Mouse (Mus musculus): ENCODE results near the gene Prim1. TPM values are rescaled to one million over a fixed set of nuclear protein-coding genes. Genes with fewer than 3 reads are reported as not detected.

The Prim1 gene
- polyA plus RNA-seq (2012; fragmentation: generic; extraction: Trizol) = 27.8 TPM
- long read RNA-seq, experiment 1, transcript Prim1-201 (13 exons, 1,583 nt) = major isoform, 28 of 39 reads
- long read RNA-seq, experiment 1, partial matches to known transcripts = 5 of 39 reads
- long read RNA-seq, experiment 1, other reads (novel, unspliced or antisense) = 3 of 39 reads
- long read RNA-seq, experiment 2, transcript Prim1-201 (13 exons, 1,583 nt) = major isoform, 125 of 140 reads
- long read RNA-seq, experiment 2, partial matches to known transcripts = 2 of 140 reads
- long read RNA-seq, experiment 2, other reads (novel, unspliced or antisense) = 11 of 140 reads

DNA sequence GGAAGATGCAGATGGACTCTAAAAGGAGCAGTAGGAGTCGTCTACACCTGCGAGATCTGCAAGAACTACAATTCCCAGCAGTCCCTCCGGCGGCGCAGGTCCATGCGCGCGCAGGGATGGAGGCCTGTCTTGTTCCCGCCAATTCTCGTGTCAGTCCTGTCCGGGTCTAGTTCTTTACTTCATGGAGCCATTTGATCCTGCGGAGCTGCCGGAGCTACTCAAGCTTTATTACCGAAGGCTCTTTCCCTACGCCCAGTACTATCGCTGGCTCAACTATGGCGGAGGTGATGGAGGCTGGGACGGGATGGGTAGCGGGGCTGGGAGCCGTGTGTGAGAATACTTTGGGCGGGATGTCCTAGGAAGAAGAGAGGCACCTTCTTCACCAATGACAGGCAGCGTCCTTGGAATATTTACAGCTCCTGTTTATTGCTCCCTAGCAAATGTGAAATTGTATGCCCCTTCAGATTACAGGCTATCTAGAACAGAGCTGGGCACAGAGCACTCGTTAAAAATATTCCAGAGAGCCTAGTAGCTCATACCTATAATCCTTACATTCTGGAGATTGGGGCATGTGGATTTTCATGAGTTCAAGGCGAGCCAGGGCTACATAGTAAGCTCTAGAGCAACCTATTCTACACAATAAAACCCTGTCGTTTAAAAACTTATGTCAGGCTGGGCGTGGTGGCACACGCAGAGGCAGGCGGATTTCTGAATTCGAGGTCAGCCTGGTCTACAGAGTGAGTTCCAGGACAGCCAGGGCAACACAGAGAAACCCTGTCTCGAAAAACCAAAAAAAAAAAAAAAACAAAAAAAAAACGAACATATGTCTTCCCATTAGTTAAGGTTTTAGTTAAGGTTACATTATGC is at the start of gene Prim1:
Gene Prim1 (plus strand): TSS at position 101 of the 867 bp plus-strand sequence.
- H3K79me2 ChIP-seq (ENCODE audit: control insufficient read depth, insufficient read depth) = peaks cover 21% of the 10 kb centered on the region

DNA sequence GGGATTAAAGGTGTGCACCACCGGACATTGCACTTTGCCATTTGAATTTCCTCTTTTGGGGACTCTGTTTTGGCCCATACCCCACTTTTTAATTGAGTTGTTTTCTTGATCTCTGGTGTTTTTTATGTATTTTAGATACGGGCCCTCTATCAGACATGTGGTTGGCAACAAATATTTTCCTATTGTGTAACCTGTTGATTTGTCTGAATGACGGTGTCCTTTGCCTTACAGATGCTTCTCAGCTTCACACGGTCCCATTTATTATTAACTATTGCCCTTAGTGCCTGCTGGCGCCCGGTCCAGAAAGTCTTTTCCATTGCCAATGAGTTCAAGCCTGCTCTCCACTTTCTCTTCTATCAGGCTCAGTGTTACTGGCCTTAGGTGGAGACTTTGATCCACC is 48.5 kb upstream of the Prim1 start:
- no peaks in the 10 kb centered on the region for H3K27me3 ChIP-seq (ENCODE audit: control insufficient read depth, insufficient read depth, insufficient read length)
- no peaks in the 10 kb centered on the region for H3K36me3 ChIP-seq (ENCODE audit: control insufficient read depth, insufficient read depth)

More for the DNA sequence above, at the start of gene Prim1:
- peak within 1 kb of the TSS; percentile 51 for H3K4me3 ChIP-seq (ENCODE audit: insufficient read depth, poor library complexity, severe bottlenecking)
- no peaks in the 10 kb centered on the region for H3K27me3 ChIP-seq (ENCODE audit: control insufficient read depth, insufficient read depth, insufficient read length)
- H3ac ChIP-seq (ENCODE audit: control insufficient read depth, insufficient read length, low read depth) = peak within 1 kb of the TSS; percentile 84
- TF ChIP-seq FOSL1 (IDR thresholded peaks at IDR 0.05; ENCODE audit: insufficient read depth, low read length, poor library complexity, severe bottlenecking) (no peak), CEBPB (IDR thresholded peaks at IDR 0.05; ENCODE audit: low read depth) (no peak), MYOD1 (IDR thresholded peaks at IDR 0.05; ENCODE audit: control insufficient read depth, insufficient read length, low read depth) (no peak), MAX (IDR thresholded peaks at IDR 0.05) (peak; percentile 78)
- H3K36me3 ChIP-seq (ENCODE audit: control insufficient read depth, insufficient read depth) = peaks cover 23% of the 10 kb centered on the region
- H3K79me3 ChIP-seq (ENCODE audit: low read depth) = peaks cover 9% of the 10 kb centered on the region

GRCm38 (mm10) chr10:127969820-127970219 is 45.1 kb upstream of the Prim1 start:
- H3K4me3 ChIP-seq (ENCODE audit: insufficient read depth, poor library complexity, severe bottlenecking) = no peak overlapping the region
- no peaks in the 10 kb centered on the region for H3K36me3 ChIP-seq (ENCODE audit: control insufficient read depth, insufficient read depth)
- H3ac ChIP-seq (ENCODE audit: control insufficient read depth, insufficient read length, low read depth) = no peak overlapping the region
- H3K79me3 ChIP-seq (ENCODE audit: low read depth) = no peaks in the 10 kb centered on the region
- no peaks in the 10 kb centered on the region for H3K27me3 ChIP-seq (ENCODE audit: control insufficient read depth, insufficient read depth, insufficient read length)
- H3K79me2 ChIP-seq (ENCODE audit: control insufficient read depth, insufficient read depth) = no peaks in the 10 kb centered on the region
- TF ChIP-seq CTCF (IDR thresholded peaks at IDR 0.05; ENCODE audit: control insufficient read depth, insufficient read depth, insufficient read length) (no peak), CEBPB (IDR thresholded peaks at IDR 0.05; ENCODE audit: low read depth) (no peak), USF1 (IDR thresholded peaks at IDR 0.05; ENCODE audit: low read depth) (no peak), FOSL1 (IDR thresholded peaks at IDR 0.05; ENCODE audit: insufficient read depth, low read length, poor library complexity, severe bottlenecking) (no peak), MYOD1 (IDR thresholded peaks at IDR 0.05; ENCODE audit: control insufficient read depth, insufficient read length, low read depth) (no peak), MAX (IDR thresholded peaks at IDR 0.05) (no peak), MYOG (IDR thresholded peaks at IDR 0.05; ENCODE audit: control insufficient read depth, extremely low read depth, insufficient read length) (no peak)

More for the DNA sequence above, 48.5 kb upstream of the Prim1 start:
- H3K4me3 ChIP-seq (ENCODE audit: insufficient read depth, poor library complexity, severe bottlenecking) = no peak overlapping the region
- TF ChIP-seq CEBPB (IDR thresholded peaks at IDR 0.05; ENCODE audit: low read depth) = no peak
- no peak for TF ChIP-seq USF1 (IDR thresholded peaks at IDR 0.05; ENCODE audit: low read depth)
- TF ChIP-seq CTCF (IDR thresholded peaks at IDR 0.05; ENCODE audit: control insufficient read depth, insufficient read depth, insufficient read length) = no peak
- no peak for TF ChIP-seq MAX (IDR thresholded peaks at IDR 0.05)
- no peak for TF ChIP-seq FOSL1 (IDR thresholded peaks at IDR 0.05; ENCODE audit: insufficient read depth, low read length, poor library complexity, severe bottlenecking)
- TF ChIP-seq MYOG (IDR thresholded peaks at IDR 0.05; ENCODE audit: control insufficient read depth, extremely low read depth, insufficient read length) = no peak
- no peak for TF ChIP-seq MYOD1 (IDR thresholded peaks at IDR 0.05; ENCODE audit: control insufficient read depth, insufficient read length, low read depth)
- no peak overlapping the region for H3ac ChIP-seq (ENCODE audit: control insufficient read depth, insufficient read length, low read depth)
- no peaks in the 10 kb centered on the region for H3K79me3 ChIP-seq (ENCODE audit: low read depth)
- no peaks in the 10 kb centered on the region for H3K79me2 ChIP-seq (ENCODE audit: control insufficient read depth, insufficient read depth)

DNA sequence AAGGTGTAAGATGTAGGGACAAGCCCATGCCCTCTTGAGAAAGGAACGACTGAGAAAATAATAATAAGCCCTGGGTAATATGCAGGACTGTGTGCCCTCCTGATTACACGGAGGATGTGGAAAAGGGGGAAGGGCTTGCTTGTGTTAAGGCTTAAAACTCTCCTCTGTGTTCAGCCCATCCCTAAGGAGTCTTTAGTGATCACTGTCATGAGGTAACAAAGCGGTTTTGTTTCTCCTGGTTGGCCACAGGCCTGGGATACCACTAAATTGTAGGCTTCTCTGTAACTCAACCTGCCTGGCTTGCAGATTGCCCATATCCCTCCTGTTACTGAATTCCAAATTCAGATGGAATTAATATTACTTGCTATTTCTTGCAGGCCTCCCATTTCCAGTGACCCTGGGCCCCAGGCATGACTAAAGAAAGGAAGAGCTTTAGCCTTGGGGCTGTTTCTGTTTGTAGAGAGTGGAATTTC is 44.6 kb upstream of the Prim1 start:
- H3K27me3 ChIP-seq (ENCODE audit: control insufficient read depth, insufficient read depth, insufficient read length) = no peaks in the 10 kb centered on the region
- no peaks in the 10 kb centered on the region for H3K79me2 ChIP-seq (ENCODE audit: control insufficient read depth, insufficient read depth)
- H3K79me3 ChIP-seq (ENCODE audit: low read depth) = no peaks in the 10 kb centered on the region
- H3ac ChIP-seq (ENCODE audit: control insufficient read depth, insufficient read length, low read depth) = no peak overlapping the region
- TF ChIP-seq USF1 (IDR thresholded peaks at IDR 0.05; ENCODE audit: low read depth) = no peak
- TF ChIP-seq FOSL1 (IDR thresholded peaks at IDR 0.05; ENCODE audit: insufficient read depth, low read length, poor library complexity, severe bottlenecking) = no peak
- TF ChIP-seq MYOD1 (IDR thresholded peaks at IDR 0.05; ENCODE audit: control insufficient read depth, insufficient read length, low read depth) = no peak
- no peak for TF ChIP-seq CTCF (IDR thresholded peaks at IDR 0.05; ENCODE audit: control insufficient read depth, insufficient read depth, insufficient read length)
- TF ChIP-seq CEBPB (IDR thresholded peaks at IDR 0.05; ENCODE audit: low read depth) = no peak
- no peak for TF ChIP-seq MYOG (IDR thresholded peaks at IDR 0.05; ENCODE audit: control insufficient read depth, extremely low read depth, insufficient read length)
- TF ChIP-seq MAX (IDR thresholded peaks at IDR 0.05) = no peak
- no peaks in the 10 kb centered on the region for H3K36me3 ChIP-seq (ENCODE audit: control insufficient read depth, insufficient read depth)
- no peak overlapping the region for H3K4me3 ChIP-seq (ENCODE audit: insufficient read depth, poor library complexity, severe bottlenecking)

DNA sequence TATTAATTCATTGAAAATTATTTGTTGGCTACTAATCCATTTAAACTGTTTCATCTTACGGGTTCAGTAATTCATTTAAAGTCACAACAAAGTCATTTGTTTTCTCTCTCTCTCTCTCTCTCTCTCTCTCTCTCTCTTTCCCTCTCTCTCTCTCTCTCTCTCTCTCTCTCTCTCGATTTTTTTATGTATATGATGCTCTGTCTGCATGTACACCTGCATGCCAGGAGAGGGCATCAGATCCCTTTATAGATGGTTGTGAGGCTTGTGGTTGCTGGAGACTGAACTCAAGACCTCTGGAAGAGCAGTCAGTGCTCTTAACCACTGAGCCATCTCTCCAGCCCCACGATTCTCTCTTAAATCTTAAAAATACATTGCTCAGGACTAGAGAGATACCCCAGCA is 43.8 kb upstream of the Prim1 start:
- no peak overlapping the region for H3ac ChIP-seq (ENCODE audit: control insufficient read depth, insufficient read length, low read depth)
- no peaks in the 10 kb centered on the region for H3K79me3 ChIP-seq (ENCODE audit: low read depth)
- no peaks in the 10 kb centered on the region for H3K36me3 ChIP-seq (ENCODE audit: control insufficient read depth, insufficient read depth)
- no peak for TF ChIP-seq MYOD1 (IDR thresholded peaks at IDR 0.05; ENCODE audit: control insufficient read depth, insufficient read length, low read depth)
- H3K4me3 ChIP-seq (ENCODE audit: insufficient read depth, poor library complexity, severe bottlenecking) = no peak overlapping the region
- no peaks in the 10 kb centered on the region for H3K79me2 ChIP-seq (ENCODE audit: control insufficient read depth, insufficient read depth)
- H3K27me3 ChIP-seq (ENCODE audit: control insufficient read depth, insufficient read depth, insufficient read length) = no peaks in the 10 kb centered on the region

Measured in C2C12 (cell line).